Mouse (Mus musculus): Measurements from ENCODE around the gene Stk38.

Gene Stk38

GRCm38 (mm10) chr17:28960597-28960996, 47.2 kb downstream of the Stk38 start:
- in situ Hi-C loops (cut with MboI), result no loop called here

- in situ Hi-C loops (cut with MboI), result no loop called here
These were observed 53.4 kb downstream of the Stk38 start for GRCm38 (mm10) chr17:28954416-28954815.

- in situ Hi-C loops (cut with MboI), result no loop called here
These were observed 54.5 kb downstream of the Stk38 start for GRCm38 (mm10) chr17:28953251-28953650.

GRCm38 (mm10) chr17:28951831-28952799, 55.7 kb downstream of the Stk38 start, which contains the start of gene Kctd20:
Gene Kctd20 (plus strand): TSS chr17:28951950.
- in situ Hi-C loops (cut with MboI), result no loop called here

GRCm38 (mm10) chr17:28950751-28951150, 57.0 kb downstream of the Stk38 start:
- in situ Hi-C loops (cut with MboI), result no loop called here

GRCm38 (mm10) chr17:28948661-28949060, 59.1 kb downstream of the Stk38 start:
- in situ Hi-C loops (cut with MboI), result no loop called here

GRCm38 (mm10) chr17:28947011-28947939, 60.5 kb downstream of the Stk38 start:
- in situ Hi-C loops (cut with MboI), result no loop called here

- in situ Hi-C loops (cut with MboI), result no loop called here
These were observed 63.3 kb downstream of the Stk38 start for GRCm38 (mm10) chr17:28944481-28944880.

GRCm38 (mm10) chr17:28943740-28944139, 64.1 kb downstream of the Stk38 start, which contains the start of gene Pxt1:
Gene Pxt1 (minus strand): TSS chr17:28943840.
- in situ Hi-C loops (cut with MboI), result no loop called here

GRCm38 (mm10) chr17:28942101-28942500, 65.7 kb downstream of the Stk38 start:
- in situ Hi-C loops (cut with MboI), result no loop called here

- in situ Hi-C loops (cut with MboI), result no loop called here
These were observed 66.8 kb downstream of the Stk38 start for GRCm38 (mm10) chr17:28940776-28941555.

GRCm38 (mm10) chr17:28936622-28937345, 71.0 kb downstream of the Stk38 start:
- in situ Hi-C loops (cut with MboI), result no loop called here

GRCm38 (mm10) chr17:28936133-28936532, 71.7 kb downstream of the Stk38 start:
- in situ Hi-C loops (cut with MboI), result no loop called here

GRCm38 (mm10) chr17:28934120-28934916, 73.5 kb downstream of the Stk38 start:
- in situ Hi-C loops (cut with MboI), result no loop called here

GRCm38 (mm10) chr17:28932274-28932673, 75.5 kb downstream of the Stk38 start:
- in situ Hi-C loops (cut with MboI), result no loop called here

GRCm38 (mm10) chr17:28931436-28932211, 76.2 kb downstream of the Stk38 start:
- in situ Hi-C loops (cut with MboI), result no loop called here

- in situ Hi-C loops (cut with MboI), result no loop called here
These were observed 77.3 kb downstream of the Stk38 start for GRCm38 (mm10) chr17:28930392-28931074.

GRCm38 (mm10) chr17:28929369-28929768, 78.4 kb downstream of the Stk38 start:
- in situ Hi-C loops (cut with MboI), result no loop called here

- in situ Hi-C loops (cut with MboI), result no loop called here
These were observed 79.8 kb downstream of the Stk38 start for GRCm38 (mm10) chr17:28928004-28928403.

Measured in mature B cell (primary cell).